Mouse (Mus musculus) left cerebral cortex, adult 8-10 months (tissue): ENCODE measurements at regions not wholly inside any gene's neighbourhood (a gene's known extent, or its start where the extent isn't known, plus 50 kb on each side); places are given as distances from the start of the nearest gene placed in this dataset.
A peak's percentile ranks its signal among the peaks of the same experiment; 100 is the strongest.

Experiments used
- DNase-seq, 2 experiments: peaks; one replicate each; pipeline ENCODE4 v3.0.0; 2022; ENCODE audit warnings: low spot score in 2 of 2

- no peak for DNase-seq
Measured at GRCm38 (mm10) chr6:117414926-117415325, 246.6 kb downstream of the Cxcl12 start.

GRCm38 (mm10) chr6:117415901-117416300, 247.6 kb downstream of the Cxcl12 start:
- no peak for DNase-seq

GRCm38 (mm10) chr6:117416461-117416860, 248.1 kb downstream of the Cxcl12 start:
- DNase-seq: no peak

- no peak for DNase-seq
Measured at GRCm38 (mm10) chr6:117422846-117423573, 254.7 kb downstream of the Cxcl12 start.

GRCm38 (mm10) chr6:117426363-117426762, 258.0 kb downstream of the Cxcl12 start:
- DNase-seq: no peak

- no peak for DNase-seq
Measured at GRCm38 (mm10) chr6:117427351-117428142, 259.2 kb downstream of the Cxcl12 start.

GRCm38 (mm10) chr6:117428441-117428840, 260.1 kb downstream of the Cxcl12 start:
- DNase-seq: no peak

GRCm38 (mm10) chr6:117430876-117431781, 262.8 kb downstream of the Cxcl12 start:
- peak in 1 of 2 experiments; percentile 80 for DNase-seq

- DNase-seq: no peak
Measured at GRCm38 (mm10) chr6:117436851-117437250, 268.5 kb downstream of the Cxcl12 start.

- DNase-seq: peak in 1 of 2 experiments; percentile 13
Measured at GRCm38 (mm10) chr6:117437411-117438101, 269.2 kb downstream of the Cxcl12 start.

- DNase-seq: no peak
Measured at GRCm38 (mm10) chr6:117448652-117449051, 280.3 kb downstream of the Cxcl12 start.

- DNase-seq: no peak
Measured at GRCm38 (mm10) chr6:117451001-117451400, 282.7 kb downstream of the Cxcl12 start.

GRCm38 (mm10) chr6:117460193-117460592, 291.9 kb downstream of the Cxcl12 start:
- no peak for DNase-seq

- no peak for DNase-seq
Measured at GRCm38 (mm10) chr6:117465165-117465564, 296.8 kb downstream of the Cxcl12 start.

GRCm38 (mm10) chr6:117465606-117466174, 297.4 kb downstream of the Cxcl12 start:
- no peak for DNase-seq

- no peak for DNase-seq
Measured at GRCm38 (mm10) chr6:117479376-117479775, 311.0 kb downstream of the Cxcl12 start.

- DNase-seq: no peak
Measured at GRCm38 (mm10) chr6:117480396-117480795, 312.1 kb downstream of the Cxcl12 start.

- DNase-seq: no peak
Measured at GRCm38 (mm10) chr6:117489161-117489560, 320.8 kb downstream of the Cxcl12 start.

GRCm38 (mm10) chr6:117489761-117490396, 321.5 kb downstream of the Cxcl12 start:
- DNase-seq: no peak

- DNase-seq: no peak
Measured at GRCm38 (mm10) chr6:117494971-117495370, 326.6 kb downstream of the Cxcl12 start.
